Mouse (Mus musculus) c-Kit-positive CD71-positive TER-119-positive erythroid progenitor cells, embryonic 14.5 days (primary cell): Measurements from ENCODE around the gene Hnrnpab.

Experiments
- DNase-seq: peaks from one replicate; pipeline ENCODE4 v3.0.0-alpha.2; 2013; ENCODE audit warnings: low spot score

Hnrnpab gene

DNA sequence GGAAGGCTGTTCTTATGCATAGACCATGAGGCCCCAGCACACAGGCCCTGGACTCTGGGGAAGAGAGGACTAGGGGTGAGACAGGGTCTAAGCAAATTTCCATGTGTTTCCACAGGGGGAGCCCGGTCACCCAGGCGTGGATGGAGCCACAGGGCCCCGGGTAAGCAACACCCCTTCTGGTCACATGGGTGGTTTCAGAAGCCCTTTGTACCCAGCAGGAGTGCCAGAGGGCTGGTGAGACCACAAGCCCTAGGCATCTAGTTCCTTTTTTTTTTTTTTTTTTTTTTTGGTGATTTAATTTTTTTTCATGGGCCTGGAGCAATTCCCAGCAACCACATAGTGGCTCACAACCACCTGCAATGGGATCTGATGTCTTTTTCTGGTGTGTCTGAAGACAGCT is 41.6 kb downstream of the Hnrnpab start:
- no peak for DNase-seq

DNA sequence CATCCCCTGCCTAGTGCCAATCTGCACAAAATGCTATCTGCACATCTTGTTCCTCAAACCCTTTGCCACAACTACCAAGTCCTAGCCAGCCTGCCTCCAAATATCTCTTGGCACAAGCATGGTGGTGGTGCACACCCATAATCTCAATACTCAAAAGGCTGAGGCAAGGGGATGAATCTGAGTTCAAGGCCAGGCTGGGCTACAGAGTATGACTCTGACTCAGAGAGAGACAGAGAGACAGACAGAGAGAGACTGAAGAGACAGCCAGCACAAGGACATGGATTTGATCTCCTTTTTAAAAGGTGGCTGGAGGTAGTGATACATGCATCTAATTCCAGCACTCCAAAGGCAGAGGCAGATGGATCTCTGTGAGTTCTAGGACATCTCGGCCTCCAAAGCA is 43.4 kb downstream of the Hnrnpab start:
- DNase-seq, result no peak

DNA sequence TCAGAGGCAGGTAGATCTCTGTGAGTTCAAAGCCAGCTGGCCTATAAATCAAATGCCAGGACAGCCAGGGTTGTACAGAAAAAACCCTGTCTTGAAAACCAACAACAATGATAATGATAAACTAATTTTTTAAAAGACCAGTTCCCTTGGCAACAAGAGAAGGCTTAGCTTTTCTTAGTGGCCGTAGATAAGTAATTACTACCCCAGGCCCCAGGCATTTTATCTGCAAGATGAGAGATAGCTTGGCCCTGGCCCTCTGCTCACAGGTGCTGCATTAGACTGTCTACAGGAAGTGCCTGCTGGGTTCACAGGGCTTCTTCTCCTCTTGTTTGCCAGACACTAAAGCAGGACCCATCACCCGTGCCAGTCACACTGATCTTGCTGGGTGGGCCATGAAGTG is 51.6 kb downstream of the Hnrnpab start:
- DNase-seq, result no peak

GRCm38 (mm10) chr11:51554590-51554989 is 52.1 kb downstream of the Hnrnpab start:
- no peak for DNase-seq

- no peak for DNase-seq
Measured at GRCm38 (mm10) chr11:51552091-51552490, 54.6 kb downstream of the Hnrnpab start.

DNA sequence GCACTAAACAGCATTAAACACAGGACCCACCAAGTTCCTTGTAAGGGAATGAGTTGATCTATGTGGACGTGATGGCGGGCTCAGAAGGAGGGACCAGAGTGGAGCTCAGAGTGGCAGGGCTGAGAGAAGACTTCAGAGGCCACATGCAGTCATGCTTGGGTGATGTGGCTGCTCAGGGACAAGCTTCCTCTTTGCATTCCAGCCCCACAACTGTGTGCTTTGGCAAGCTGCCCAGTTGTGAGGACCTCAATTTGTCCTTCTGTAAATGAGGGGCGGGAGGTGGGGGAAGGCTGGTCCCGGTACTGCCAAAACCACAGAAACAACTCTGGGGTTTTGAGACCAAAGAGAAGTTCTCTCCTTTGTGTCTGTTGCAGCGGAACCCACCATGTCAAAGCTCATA is 55.4 kb downstream of the Hnrnpab start:
- no peak for DNase-seq
